Mouse (Mus musculus) brain, embryonic 14.5 days (tissue): ENCODE measurements around the gene Klhl22. TPM values are rescaled to one million over a fixed set of nuclear protein-coding genes. Genes with fewer than 3 reads are reported as not detected.

Source experiments
- DNase-seq: peaks from one replicate; pipeline ENCODE4 v3.0.0-alpha.2; 2011; ENCODE audit warnings: low read depth
- CTCF ChIP-seq: fragments of 200-500 bp; IDR thresholded peaks from 2 replicates; pipeline ENCODE4 v1.5.1; 2012; ENCODE audit warnings: inconsistent platforms, mild to moderate bottlenecking, moderate library complexity, borderline replicate concordance; ENCODE audit not compliant: insufficient read depth, insufficient read length; ENCODE audit errors: extremely low read depth
- POLR2A ChIP-seq: fragments of 200-500 bp; IDR thresholded peaks from 2 replicates; pipeline ENCODE4 v1.6.1; 2012; ENCODE audit warnings: mild to moderate bottlenecking, inconsistent platforms, borderline replicate concordance; ENCODE audit not compliant: poor library complexity, insufficient read depth, insufficient read length, severe bottlenecking; ENCODE audit errors: extremely low read depth
- polyA plus RNA-seq: library from polyadenylated mRNA; depleted of rRNA; stranded (reverse); fragments of >200 nt; gene quantifications from 2 replicates; pipeline ENCODE4 v1.2.3, GENCODE M21; 2012; rRNA removed

The Klhl22 gene
- 109 and 116 TPM in 2 replicates for polyA plus RNA-seq

GRCm38 (mm10) chr16:17759344-17759773 is at the start of gene Klhl22:
Gene Klhl22 (plus strand): TSS chr16:17759618.
- TF ChIP-seq POLR2A (peak; percentile 84), CTCF (no peak)
- DNase-seq = peak; percentile 96

DNA sequence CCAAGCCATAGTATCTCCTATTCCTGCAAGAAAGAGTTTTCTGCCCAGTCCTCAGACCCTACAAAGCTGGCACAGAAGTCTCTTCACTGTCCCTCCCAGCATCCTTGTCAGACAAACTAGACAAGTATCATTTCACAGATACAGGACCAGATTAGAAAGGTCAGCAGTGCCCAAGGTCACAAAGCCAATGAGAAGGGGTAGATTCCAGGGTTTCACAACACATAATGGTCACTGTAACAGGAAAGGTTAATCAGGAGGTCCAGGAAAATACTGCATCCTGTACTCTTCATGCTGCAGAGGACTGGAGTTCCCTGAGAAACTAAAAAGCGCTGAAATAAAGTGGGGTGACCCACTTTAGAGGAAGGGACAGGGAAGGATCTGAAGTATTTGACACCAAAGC is 41.6 kb upstream of the Klhl22 start:
- no peak for TF ChIP-seq CTCF
- TF ChIP-seq POLR2A = no peak
- DNase-seq = no peak

GRCm38 (mm10) chr16:17721114-17721808 is 38.2 kb upstream of the Klhl22 start:
- no peak for DNase-seq
- TF ChIP-seq CTCF (no peak), POLR2A (no peak)

DNA sequence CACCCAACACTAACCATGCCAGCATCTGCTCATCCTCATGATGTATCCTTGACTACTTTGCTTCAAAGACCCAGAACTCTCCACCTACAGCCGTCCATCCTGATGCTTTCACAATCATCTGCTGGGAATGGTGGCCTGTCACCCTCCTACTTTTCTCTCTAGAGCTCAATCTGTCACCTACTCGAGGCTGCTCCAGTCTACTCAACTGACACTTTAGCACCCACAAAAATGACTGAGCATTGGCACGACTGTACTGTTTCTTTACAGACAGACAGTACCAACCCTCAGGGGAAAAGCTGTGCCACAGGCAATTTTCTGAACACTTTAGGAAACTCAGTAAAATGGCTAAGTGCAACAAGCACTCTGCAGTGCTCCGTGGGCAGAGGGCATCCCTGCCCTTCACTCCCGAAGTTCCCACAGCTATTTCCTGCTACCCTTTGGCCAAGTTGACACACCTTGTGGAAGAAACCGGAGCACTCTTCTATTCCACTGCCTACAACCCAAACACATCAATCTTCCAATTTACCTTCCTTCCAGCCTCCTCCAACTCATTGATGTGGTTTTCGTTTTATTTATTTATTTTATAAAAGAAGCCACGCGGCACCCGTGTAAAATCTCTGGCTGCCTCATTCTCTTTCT is 37.5 kb upstream of the Klhl22 start:
- TF ChIP-seq POLR2A (no peak), CTCF (no peak)
- no peak for DNase-seq

DNA sequence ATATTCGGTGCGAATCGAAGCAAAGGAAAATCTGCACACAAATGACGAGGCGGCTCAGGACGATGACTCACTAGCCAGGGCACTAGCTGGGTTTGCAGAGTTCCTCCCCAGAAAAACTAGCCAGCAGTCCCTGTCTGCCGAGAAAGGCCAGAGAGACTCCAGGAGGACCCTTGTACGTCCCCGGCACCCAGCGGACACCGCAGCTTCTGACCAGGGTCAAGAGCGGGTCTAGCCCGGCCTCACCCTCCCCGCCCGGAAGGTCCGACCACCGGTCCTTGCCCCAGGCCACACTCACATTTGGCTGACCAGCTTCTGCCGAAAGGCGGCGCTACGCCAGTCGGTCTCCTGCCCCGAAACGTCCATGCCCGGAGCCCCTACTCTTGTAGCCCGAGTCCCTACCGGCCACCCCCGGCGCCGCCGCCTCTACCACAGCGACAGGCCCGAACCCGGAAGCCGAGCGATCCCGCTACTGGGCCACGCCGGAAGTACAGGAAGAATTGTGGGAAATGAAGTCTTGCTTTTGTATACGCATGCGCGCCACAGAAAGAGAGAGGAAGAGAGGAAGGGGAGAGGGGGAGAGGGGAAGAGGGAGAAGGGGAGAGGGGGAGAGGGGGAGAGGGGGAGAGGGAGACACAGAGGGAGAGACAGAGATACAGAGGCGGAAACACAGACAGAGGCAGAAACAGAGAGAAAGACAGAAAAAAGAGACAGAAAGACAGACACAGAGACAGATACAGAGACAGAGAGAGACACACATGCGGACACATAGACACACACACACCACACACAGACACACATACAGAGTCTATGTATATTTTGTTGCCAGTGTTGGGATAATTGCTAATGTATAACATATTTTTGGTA is 36.7 kb upstream of the Klhl22 start:
- peak; percentile 96 for DNase-seq
- TF ChIP-seq CTCF (no peak; the same call in 1 of the 2 replicates), POLR2A (peak; percentile 53; the same call in 1 of the 2 replicates)

DNA sequence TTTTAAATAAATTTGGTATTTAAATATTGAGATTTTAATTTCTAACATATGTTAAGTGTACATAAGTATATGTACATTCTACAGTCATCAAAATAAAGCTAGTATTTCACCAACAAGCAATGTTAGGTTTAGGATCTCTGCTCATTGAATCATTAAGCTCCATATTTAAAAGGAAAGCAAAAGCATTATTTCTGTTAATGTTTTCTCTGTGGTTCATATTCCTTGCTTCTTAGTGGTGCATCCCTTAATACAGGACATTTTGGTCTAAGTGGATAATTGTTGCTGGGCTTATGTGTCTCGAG is 36.1 kb upstream of the Klhl22 start:
- DNase-seq = no peak
- TF ChIP-seq POLR2A (no peak), CTCF (no peak)

DNA sequence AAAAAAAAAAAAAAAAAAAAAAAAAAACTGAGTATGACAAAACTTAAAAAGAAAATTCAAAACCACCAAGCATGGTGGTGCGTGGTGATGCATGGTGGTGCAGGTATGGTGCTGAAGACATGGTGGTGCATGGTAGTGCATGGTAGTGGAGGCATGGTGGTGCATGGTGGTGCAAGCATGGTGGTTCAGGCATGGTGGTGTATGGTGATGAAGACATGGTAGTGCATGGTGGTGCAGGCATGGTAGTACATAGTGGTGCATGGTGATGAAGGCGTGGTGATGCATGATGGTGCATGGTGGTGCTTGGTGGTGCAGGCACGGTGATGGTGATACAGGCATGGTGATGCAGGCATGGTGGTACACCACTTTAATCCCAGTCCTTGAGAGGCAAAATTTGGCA is 35.0 kb upstream of the Klhl22 start:
- no peak for TF ChIP-seq CTCF
- no peak for TF ChIP-seq POLR2A
- DNase-seq = no peak

GRCm38 (mm10) chr16:17727179-17727861 is 32.1 kb upstream of the Klhl22 start:
- peak; percentile 78 for DNase-seq
- peak; percentile 40; the same call in 1 of the 2 replicates for TF ChIP-seq CTCF
- no peak for TF ChIP-seq POLR2A

DNA sequence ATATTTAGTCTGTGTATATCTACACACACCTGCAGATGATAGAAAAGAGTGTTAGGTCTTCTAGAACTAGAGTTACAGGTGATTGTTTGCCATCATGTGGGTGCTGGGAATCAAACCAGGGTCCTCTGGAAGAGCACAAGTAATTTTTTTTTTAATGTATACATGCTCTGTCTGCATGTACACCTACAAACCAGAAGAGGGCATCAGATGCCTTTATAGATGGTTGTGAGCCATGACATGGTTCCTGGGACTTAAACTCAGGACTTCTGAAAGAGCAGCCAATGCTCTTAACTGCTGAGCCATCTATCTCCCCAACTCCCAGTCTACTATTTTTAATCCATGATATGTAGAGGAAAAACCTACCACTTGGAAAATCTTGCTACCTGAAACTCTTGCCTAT is 29.4 kb upstream of the Klhl22 start:
- no peak for DNase-seq
- TF ChIP-seq CTCF (no peak), POLR2A (no peak)

DNA sequence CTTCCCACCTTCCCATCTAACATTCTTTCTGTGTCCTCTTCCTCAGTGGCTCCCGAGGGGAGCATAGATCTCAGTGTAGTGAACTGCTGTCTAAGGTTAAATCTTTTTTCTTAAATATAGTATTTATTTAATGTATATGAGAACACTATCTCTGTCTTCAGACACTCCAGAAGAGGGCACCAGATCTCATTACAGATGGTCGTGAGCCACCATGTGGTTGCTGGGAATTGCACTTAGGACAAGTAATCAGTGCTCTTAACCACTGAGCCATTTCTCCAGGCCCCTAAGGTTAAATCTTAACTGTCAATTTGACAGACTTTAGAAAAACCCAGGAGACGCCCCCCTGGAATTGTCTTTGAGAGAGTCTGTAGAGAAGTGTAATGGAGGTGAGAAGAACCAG is 27.4 kb upstream of the Klhl22 start:
- DNase-seq = no peak

DNA sequence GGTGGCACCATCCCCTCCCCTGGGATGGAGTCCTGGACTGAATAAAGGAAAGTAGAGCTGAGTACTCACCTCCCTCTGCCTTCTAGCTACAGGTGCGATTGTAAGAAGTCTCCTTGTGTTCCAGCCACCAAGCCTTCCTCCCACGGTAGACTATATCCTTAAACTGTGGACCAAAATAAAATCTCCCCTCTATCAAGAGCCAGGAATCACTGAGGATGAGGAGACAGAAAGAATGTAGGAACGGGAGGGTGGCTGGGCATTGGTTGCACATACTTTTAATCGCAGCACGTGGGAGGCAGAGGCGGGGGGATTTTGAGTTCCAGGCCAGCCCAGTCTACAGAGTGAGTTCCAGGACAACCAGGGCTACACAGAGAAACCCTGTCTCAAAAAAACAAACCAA is 27.0 kb upstream of the Klhl22 start:
- DNase-seq = no peak
- TF ChIP-seq POLR2A (no peak), CTCF (no peak)

More for the DNA sequence above, 27.4 kb upstream of the Klhl22 start:
- TF ChIP-seq CTCF (no peak), POLR2A (no peak)
